Mouse (Mus musculus): ENCODE data around the gene Ube4b. TPM values are rescaled to one million over a fixed set of nuclear protein-coding genes. Genes with fewer than 3 reads are reported as not detected.

Gene Ube4b
- polyA plus RNA-seq, 1 experiment from 2014 or later, result 29.9 TPM

DNA sequence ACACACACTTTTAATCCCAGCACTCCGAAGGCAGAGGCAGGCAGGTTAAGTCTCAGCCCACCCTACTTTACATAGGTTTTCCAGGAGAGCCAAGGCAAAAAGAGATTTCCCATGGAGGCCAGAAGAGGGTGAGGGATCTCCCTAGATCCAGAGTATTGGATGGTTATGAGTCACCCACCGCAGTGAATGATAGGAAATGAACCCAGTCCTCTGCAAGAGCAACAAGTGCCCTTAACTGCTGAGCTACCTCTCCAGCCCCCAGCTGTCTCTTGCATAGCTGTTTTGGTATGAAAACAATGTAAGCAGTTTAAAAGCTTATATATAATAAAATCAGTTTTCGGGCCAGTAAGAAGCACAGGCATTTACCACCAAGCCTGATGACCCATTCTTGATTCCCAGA lies 143.5 kb downstream of the Ube4b start:
- H3K4me3 ChIP-seq (ENCODE audit: low read length), result no peak overlapping the region
- no peak overlapping the region; the same call in 1 of the 2 replicates for H3K27ac ChIP-seq (ENCODE audit: low read length)
- peaks cover 22% of the 10 kb centered on the region for H3K4me1 ChIP-seq (ENCODE audit: control insufficient read depth, insufficient read depth, low read length)
- H3K9ac ChIP-seq (ENCODE audit: low read length), result no peak overlapping the region; the same call in 1 of the 2 replicates
- H3K27me3 ChIP-seq (ENCODE audit: control insufficient read depth, insufficient read depth, low read length), result no peaks in the 10 kb centered on the region
- no peak overlapping the region for H3K4me2 ChIP-seq (ENCODE audit: low read depth, low read length)
- 63% methylated on average over 3 of the region's 3 CpGs for WGBS
- no peak for ATAC-seq (replicated peaks; ENCODE audit: extremely low read depth, insufficient read depth, low FRiP score)
- no peaks in the 10 kb centered on the region for H3K9me3 ChIP-seq (replicated peaks; ENCODE audit: control insufficient read depth, low read length)
- H3K36me3 ChIP-seq (ENCODE audit: control insufficient read depth, insufficient read depth), result no peaks in the 10 kb centered on the region

- no peak overlapping the region for H3K4me3 ChIP-seq (ENCODE audit: low read length)
- 74% methylated on average over 7 of the region's 7 CpGs for WGBS
- H3K36me3 ChIP-seq (ENCODE audit: control insufficient read depth, insufficient read depth), result no peaks in the 10 kb centered on the region
- no peak for ATAC-seq (replicated peaks; ENCODE audit: extremely low read depth, insufficient read depth, low FRiP score)
- H3K9me3 ChIP-seq (replicated peaks; ENCODE audit: control insufficient read depth, low read length), result no peaks in the 10 kb centered on the region
- H3K27me3 ChIP-seq (ENCODE audit: control insufficient read depth, insufficient read depth, low read length), result no peaks in the 10 kb centered on the region
- no peak overlapping the region for H3K4me2 ChIP-seq (ENCODE audit: low read depth, low read length)
- H3K27ac ChIP-seq (ENCODE audit: low read length), result no peak overlapping the region
- H3K4me1 ChIP-seq (ENCODE audit: control insufficient read depth, insufficient read depth, low read length), result peaks cover 28% of the 10 kb centered on the region
- H3K9ac ChIP-seq (ENCODE audit: low read length), result no peak overlapping the region
Observed at GRCm38 (mm10) chr4:149282025-149282738, 144.4 kb downstream of the Ube4b start.

Other genes starting within 250 kb of the Ube4b start
- 39.8 and 47.5 TPM in 2 replicates for gene Kif1b, start 119.1 kb downstream of the Ube4b start, polyA plus RNA-seq (2015; fragmentation: Nextera tagmentation; extraction: Ambion mirVana)
- gene Rbp7, start 28.2 kb upstream of the Ube4b start, polyA plus RNA-seq (2015; fragmentation: Nextera tagmentation; extraction: Ambion mirVana), result 13.0 and 14.6 TPM in 2 replicates
- gene Tmem274, start 50.6 kb upstream of the Ube4b start, polyA plus RNA-seq (2015; fragmentation: Nextera tagmentation; extraction: Ambion mirVana), result 0.34 and 0.41 TPM in 2 replicates
- gene Nmnat1, start 58.5 kb upstream of the Ube4b start, polyA plus RNA-seq (2015; fragmentation: Nextera tagmentation; extraction: Ambion mirVana), result 13.5 and 15.8 TPM in 2 replicates
- 32.0 and 39.3 TPM in 2 replicates for gene Lzic, start 58.5 kb upstream of the Ube4b start, polyA plus RNA-seq (2015; fragmentation: Nextera tagmentation; extraction: Ambion mirVana)
- 28.7 and 38.3 TPM in 2 replicates for gene Ctnnbip1, start 91.5 kb upstream of the Ube4b start, polyA plus RNA-seq (2015; fragmentation: Nextera tagmentation; extraction: Ambion mirVana)
- 6.7 and 16.8 TPM in 2 replicates for gene Clstn1, start 159.7 kb upstream of the Ube4b start, polyA plus RNA-seq (2015; fragmentation: Nextera tagmentation; extraction: Ambion mirVana)

All from heart, embryonic 16.5 days (tissue).